Mouse (Mus musculus) lung, postnatal 0 days (tissue): ENCODE data around the gene Klhdc4. TPM values are rescaled to one million over a fixed set of nuclear protein-coding genes. Genes with fewer than 3 reads are reported as not detected.

Experiments
- ATAC-seq: fragments of 200-750 bp; cut with Nextera tagmentation; 2 replicates; pipeline ENCODE4 v1.8.0; 2017; ENCODE audit warnings: moderate library complexity
- DNase-seq: peaks from one replicate; pipeline ENCODE4 v3.0.0-alpha.2; 2016; ENCODE audit warnings: low spot score
- H3K27ac ChIP-seq: fragments of 300-500 bp; sonication (generic); 2 replicates; pipeline ENCODE4 v1.5.1; 2014; ENCODE audit warnings: antibody characterized with exemption, mild to moderate bottlenecking, low read length, mixed read lengths
- H3K27me3 ChIP-seq: fragments of 300-500 bp; sonication (generic); replicated peaks from 2 replicates; pipeline ENCODE4 v1.6.1; 2014; ENCODE audit warnings: low read length, mixed read lengths; ENCODE audit not compliant: insufficient read depth
- H3K36me3 ChIP-seq: fragments of 300-500 bp; sonication (generic); 2 replicates; pipeline ENCODE4 v1.6.1; 2014; ENCODE audit warnings: low read length, mixed read lengths; ENCODE audit not compliant: insufficient read depth
- H3K4me1 ChIP-seq: fragments of 300-500 bp; sonication (generic); 2 replicates; pipeline ENCODE4 v1.6.1; 2014; ENCODE audit warnings: antibody characterized with exemption, low read depth, low read length, mixed read lengths; ENCODE audit not compliant: insufficient read depth
- H3K4me2 ChIP-seq: fragments of 300-500 bp; sonication (generic); replicated peaks from 2 replicates; pipeline ENCODE4 v1.6.1; 2014; ENCODE audit warnings: low read depth, mild to moderate bottlenecking, low read length, moderate library complexity, mixed read lengths
- H3K4me3 ChIP-seq: fragments of 300-500 bp; sonication (generic); 2 replicates; pipeline ENCODE4 v1.5.1; 2014; ENCODE audit warnings: low read depth, low read length
- H3K9ac ChIP-seq: fragments of 300-500 bp; sonication (generic); replicated peaks from 2 replicates; pipeline ENCODE4 v1.6.1; 2014; ENCODE audit warnings: low read depth, mild to moderate bottlenecking
- H3K9me3 ChIP-seq: fragments of 300-500 bp; sonication (generic); 2 replicates; pipeline ENCODE4 v1.6.1; 2016; ENCODE audit warnings: low read length, mixed read lengths
- CTCF ChIP-seq: IDR thresholded peaks from 2 replicates; pipeline ENCODE4 v1.5.1; 2016; ENCODE audit warnings: antibody characterized with exemption, mild to moderate bottlenecking
- EP300 ChIP-seq: IDR thresholded peaks from 2 replicates; pipeline ENCODE4 v1.6.1; 2016; ENCODE audit warnings: antibody characterized with exemption, mild to moderate bottlenecking, control low read depth
- WGBS: fragments of 180-500 bp; shearing (Covaris S2); extraction: QIAGEN DNeasy Blood & Tissue Kit; methylation state at CpG from one replicate; pipeline ENCODE4 v1.1.7; 2014; 5-methylcytosine and 5-hydroxymethylcytosine counted together
- polyA plus RNA-seq: library from polyadenylated mRNA; unstranded; fragments of >200 nt; fragmentation: Nextera tagmentation; extraction: Ambion mirVana; gene quantifications from 2 replicates; pipeline ENCODE4 v1.2.1, GENCODE M21; 2015

The Klhdc4 gene
- polyA plus RNA-seq, 1 experiment from 2014 or later: 22.9 TPM

GRCm38 (mm10) chr8:121749501-121749900 is 79.9 kb downstream of the Klhdc4 start:
- TF ChIP-seq CTCF: no peak
- TF ChIP-seq EP300: no peak
- H3K27me3 ChIP-seq: no peaks in the 10 kb centered on the region
- DNase-seq: no peak
- H3K9ac ChIP-seq: no peak overlapping the region
- WGBS: 77% methylated on average over 9 of the region's 9 CpGs
- H3K4me2 ChIP-seq: no peak overlapping the region
- H3K9me3 ChIP-seq: no peaks in the 10 kb centered on the region
- no peaks in the 10 kb centered on the region for H3K4me1 ChIP-seq
- H3K4me3 ChIP-seq: no peak overlapping the region
- no peaks in the 10 kb centered on the region for H3K36me3 ChIP-seq
- no peak for ATAC-seq
- no peak overlapping the region for H3K27ac ChIP-seq

Other genes starting within 250 kb of the Klhdc4 start
- 411 and 449 TPM in 2 replicates for gene Map1lc3b, start 239.2 kb downstream of the Klhdc4 start, polyA plus RNA-seq
- gene Zcchc14, start 176.7 kb downstream of the Klhdc4 start, polyA plus RNA-seq: 11.1 and 14.7 TPM in 2 replicates
- 0.08 and 0.13 TPM in 2 replicates for gene Jph3, start 99.9 kb downstream of the Klhdc4 start, polyA plus RNA-seq
- 4.3 and 7.5 TPM in 2 replicates for gene Slc7a5, start 78.1 kb upstream of the Klhdc4 start, polyA plus RNA-seq
- gene Car5a, start 115.3 kb upstream of the Klhdc4 start, polyA plus RNA-seq: 0.37 and 0.61 TPM in 2 replicates
- 17.1 and 30.7 TPM in 2 replicates for gene Banp, start 120.2 kb upstream of the Klhdc4 start, polyA plus RNA-seq